Mouse (Mus musculus) stomach, postnatal 0 days (tissue): ENCODE results near the gene Gltp.

Experiments used
- CTCF ChIP-seq: IDR thresholded peaks from 2 replicates; pipeline ENCODE4 v1.5.1; 2016; ENCODE audit warnings: antibody characterized with exemption, low read depth, mild to moderate bottlenecking, moderate library complexity
- EP300 ChIP-seq: optimal IDR thresholded peaks from 2 replicates; pipeline ENCODE3; 2016; ENCODE audit warnings: antibody characterized with exemption

GRCm38 (mm10) chr5:114686726-114687210, 4.0 kb downstream of the Gltp start:
- TF ChIP-seq EP300 (no peak), CTCF (no peak)
